Mouse (Mus musculus) midbrain, embryonic 14.5 days (tissue): ENCODE results near the gene St3gal4. TPM values are rescaled to one million over a fixed set of nuclear protein-coding genes. Genes with fewer than 3 reads are reported as not detected.

Source experiments
- ATAC-seq: fragments of 200-750 bp; cut with Nextera tagmentation; 2 replicates; pipeline ENCODE4 v1.8.0; 2017; ENCODE audit warnings: moderate number of reproducible peaks, moderate library complexity; ENCODE audit not compliant: low FRiP score, low TSS enrichment
- DNase-seq: peaks from one replicate; pipeline ENCODE4 v3.0.0-alpha.2; 2015
- H3K27ac ChIP-seq: fragments of 300-500 bp; sonication (generic); replicated peaks from 2 replicates; pipeline ENCODE4 v1.5.1; 2014; ENCODE audit warnings: mild to moderate bottlenecking, low read depth, low read length, moderate library complexity
- H3K27me3 ChIP-seq: fragments of 300-500 bp; sonication (generic); 2 replicates; pipeline ENCODE4 v1.6.1; 2014; ENCODE audit warnings: low read length, control low read depth, mixed read lengths; ENCODE audit not compliant: control insufficient read depth, insufficient read depth
- H3K36me3 ChIP-seq: fragments of 300-500 bp; sonication (generic); 2 replicates; pipeline ENCODE4 v1.6.1; 2014; ENCODE audit warnings: low read length, control low read depth; ENCODE audit not compliant: control insufficient read depth, insufficient read depth
- H3K4me1 ChIP-seq: fragments of 300-500 bp; sonication (generic); 2 replicates; pipeline ENCODE4 v1.6.1; 2014; ENCODE audit warnings: mild to moderate bottlenecking, antibody characterized with exemption, low read length, control low read depth; ENCODE audit not compliant: control insufficient read depth, insufficient read depth
- H3K4me2 ChIP-seq: fragments of 300-500 bp; sonication (generic); 2 replicates; pipeline ENCODE4 v1.6.1; 2014; ENCODE audit warnings: mild to moderate bottlenecking, low read length, moderate library complexity
- H3K4me3 ChIP-seq: fragments of 300-500 bp; sonication (generic); replicated peaks from 2 replicates; pipeline ENCODE4 v1.5.1; 2014; ENCODE audit warnings: low read depth, low read length
- H3K9ac ChIP-seq: fragments of 300-500 bp; sonication (generic); replicated peaks from 2 replicates; pipeline ENCODE4 v1.6.1; 2014; ENCODE audit warnings: mild to moderate bottlenecking, low read length, moderate library complexity
- H3K9me3 ChIP-seq: fragments of 300-500 bp; sonication (generic); 2 replicates; pipeline ENCODE4 v1.6.1; 2016; ENCODE audit warnings: low read length, control low read depth, mixed read lengths; ENCODE audit not compliant: control insufficient read depth
- whole genome bisulfite sequencing: fragments of 180-500 bp; shearing (Covaris S2); extraction: QIAGEN DNeasy Blood & Tissue Kit; methylation state at CpG from one replicate; pipeline ENCODE4 v1.1.7; 2014; 5-methylcytosine and 5-hydroxymethylcytosine counted together
- polyA plus RNA-seq: library from polyadenylated mRNA; unstranded; fragments of >200 nt; fragmentation: Nextera tagmentation; extraction: Ambion mirVana; gene quantifications from 2 replicates; pipeline ENCODE4 v1.2.1, GENCODE M21; 2014

The St3gal4 gene
- polyA plus RNA-seq, 1 experiment from 2014 or later: 11.1 TPM

- no peaks in the 10 kb centered on the region for H3K9me3 ChIP-seq
- H3K9ac ChIP-seq: no peak overlapping the region
- H3K4me2 ChIP-seq: no peak overlapping the region
- no peak overlapping the region for H3K27ac ChIP-seq
- H3K4me3 ChIP-seq: no peak overlapping the region
- H3K27me3 ChIP-seq: no peaks in the 10 kb centered on the region
- H3K4me1 ChIP-seq: peaks cover 14% of the 10 kb centered on the region; the same call in 1 of the 2 replicates
- no peaks in the 10 kb centered on the region for H3K36me3 ChIP-seq
- WGBS: 48% methylated on average over 7 of the region's 7 CpGs
- ATAC-seq (no peak), DNase-seq (no peak)
Observed at GRCm38 (mm10) chr9:35043619-35044018, 75.4 kb downstream of the St3gal4 start.

GRCm38 (mm10) chr9:35041493-35041892 lies 77.6 kb downstream of the St3gal4 start:
- H3K36me3 ChIP-seq: no peaks in the 10 kb centered on the region
- H3K9ac ChIP-seq: no peak overlapping the region
- no peak overlapping the region for H3K4me3 ChIP-seq
- H3K4me1 ChIP-seq: peaks cover 14% of the 10 kb centered on the region; the same call in 1 of the 2 replicates
- DNase-seq (no peak), ATAC-seq (no peak)
- no peaks in the 10 kb centered on the region for H3K9me3 ChIP-seq
- H3K4me2 ChIP-seq: no peak overlapping the region
- WGBS: 82% methylated on average over 5 of the region's 5 CpGs
- H3K27ac ChIP-seq: no peak overlapping the region
- H3K27me3 ChIP-seq: no peaks in the 10 kb centered on the region

GRCm38 (mm10) chr9:35039846-35040245 lies 79.2 kb downstream of the St3gal4 start:
- Histone ChIP-seq H3K9ac (no peak overlapping the region), H3K36me3 (no peaks in the 10 kb centered on the region), H3K4me3 (no peak overlapping the region), H3K9me3 (no peaks in the 10 kb centered on the region), H3K27ac (no peak overlapping the region), H3K27me3 (no peaks in the 10 kb centered on the region), H3K4me1 (peaks cover 12% of the 10 kb centered on the region; the same call in 1 of the 2 replicates), H3K4me2 (no peak overlapping the region)
- no peak for DNase-seq
- 70% methylated on average over 5 of the region's 5 CpGs for WGBS
- no peak for ATAC-seq

GRCm38 (mm10) chr9:35038922-35039586 lies 80.0 kb downstream of the St3gal4 start:
- H3K9me3 ChIP-seq: no peaks in the 10 kb centered on the region
- no peak overlapping the region for H3K27ac ChIP-seq
- H3K36me3 ChIP-seq: no peaks in the 10 kb centered on the region
- no peak overlapping the region for H3K4me2 ChIP-seq
- peaks cover 4% of the 10 kb centered on the region; the same call in 1 of the 2 replicates for H3K4me1 ChIP-seq
- H3K4me3 ChIP-seq: no peak overlapping the region
- 69% methylated on average over 7 of the region's 7 CpGs for WGBS
- H3K9ac ChIP-seq: no peak overlapping the region
- DNase-seq (peak; percentile 38), ATAC-seq (no peak)
- no peaks in the 10 kb centered on the region for H3K27me3 ChIP-seq

- WGBS: 61% methylated on average over 14 of the region's 14 CpGs
- H3K4me3 ChIP-seq: no peak overlapping the region
- no peaks in the 10 kb centered on the region for H3K36me3 ChIP-seq
- no peak for ATAC-seq
- no peaks in the 10 kb centered on the region for H3K4me1 ChIP-seq
- no peaks in the 10 kb centered on the region for H3K9me3 ChIP-seq
- H3K4me2 ChIP-seq: no peak overlapping the region
- no peak for DNase-seq
- no peaks in the 10 kb centered on the region for H3K27me3 ChIP-seq
- no peak overlapping the region for H3K27ac ChIP-seq
- H3K9ac ChIP-seq: no peak overlapping the region
Observed at GRCm38 (mm10) chr9:35035074-35035473, 84.0 kb downstream of the St3gal4 start.

GRCm38 (mm10) chr9:35032457-35032856 lies 86.6 kb downstream of the St3gal4 start:
- ATAC-seq (no peak), DNase-seq (no peak)
- no peaks in the 10 kb centered on the region for H3K9me3 ChIP-seq
- H3K4me1 ChIP-seq: no peaks in the 10 kb centered on the region
- H3K9ac ChIP-seq: no peak overlapping the region
- no peak overlapping the region for H3K27ac ChIP-seq
- H3K36me3 ChIP-seq: no peaks in the 10 kb centered on the region
- H3K4me2 ChIP-seq: no peak overlapping the region
- no peaks in the 10 kb centered on the region for H3K27me3 ChIP-seq
- WGBS: 83% methylated on average over 6 of the region's 6 CpGs
- no peak overlapping the region for H3K4me3 ChIP-seq

- 85% methylated on average over 5 of the region's 5 CpGs for WGBS
- no peak overlapping the region for H3K4me2 ChIP-seq
- H3K4me3 ChIP-seq: no peak overlapping the region
- H3K27me3 ChIP-seq: no peaks in the 10 kb centered on the region
- H3K9me3 ChIP-seq: no peaks in the 10 kb centered on the region
- no peak overlapping the region for H3K27ac ChIP-seq
- no peak for ATAC-seq
- H3K4me1 ChIP-seq: no peaks in the 10 kb centered on the region
- DNase-seq: peak; percentile 44
- no peaks in the 10 kb centered on the region for H3K36me3 ChIP-seq
- no peak overlapping the region for H3K9ac ChIP-seq
Observed at GRCm38 (mm10) chr9:35030823-35031222, 88.2 kb downstream of the St3gal4 start.

GRCm38 (mm10) chr9:35027382-35027997 lies 91.6 kb downstream of the St3gal4 start:
- Histone ChIP-seq H3K36me3 (no peaks in the 10 kb centered on the region), H3K27me3 (peaks cover 4% of the 10 kb centered on the region; the same call in 1 of the 2 replicates), H3K9ac (no peak overlapping the region), H3K4me2 (no peak overlapping the region), H3K4me3 (no peak overlapping the region), H3K9me3 (no peaks in the 10 kb centered on the region), H3K27ac (no peak overlapping the region), H3K4me1 (peaks cover 10% of the 10 kb centered on the region)
- 90% methylated on average over 6 of the region's 6 CpGs for WGBS
- DNase-seq (no peak), ATAC-seq (no peak)

- WGBS: 67% methylated on average over 6 of the region's 6 CpGs
- Histone ChIP-seq H3K4me3 (no peak overlapping the region), H3K27me3 (peaks cover 4% of the 10 kb centered on the region; the same call in 1 of the 2 replicates), H3K4me1 (peaks cover 10% of the 10 kb centered on the region), H3K4me2 (no peak overlapping the region), H3K9ac (no peak overlapping the region), H3K36me3 (no peaks in the 10 kb centered on the region), H3K9me3 (no peaks in the 10 kb centered on the region), H3K27ac (no peak overlapping the region)
- ATAC-seq: no peak
- no peak for DNase-seq
Observed at GRCm38 (mm10) chr9:35026897-35027311, 92.2 kb downstream of the St3gal4 start.
